Mouse (Mus musculus) midbrain, embryonic 11.5 days (tissue): ENCODE measurements at regions not wholly inside any gene's neighbourhood (a gene's known extent, or its start where the extent isn't known, plus 50 kb on each side); places are given as distances from the start of the nearest gene placed in this dataset.

Experiments
- ATAC-seq: fragments of 200-750 bp; cut with Nextera tagmentation; 2 replicates; pipeline ENCODE4 v1.8.0; 2017; ENCODE audit warnings: moderate TSS enrichment, moderate library complexity; ENCODE audit not compliant: low FRiP score
- DNase-seq: peaks from one replicate; pipeline ENCODE4 v3.0.0; 2015; ENCODE audit warnings: low spot score; ENCODE audit errors: missing footprints
- H3K27ac ChIP-seq: fragments of 300-500 bp; sonication (generic); 2 replicates; pipeline ENCODE4 v1.5.1; 2014; ENCODE audit warnings: low read depth, low read length
- H3K27me3 ChIP-seq: fragments of 300-500 bp; sonication (generic); 2 replicates; pipeline ENCODE4 v1.6.1; 2014; ENCODE audit warnings: mild to moderate bottlenecking, low read length, moderate library complexity, mixed read lengths; ENCODE audit not compliant: control insufficient read depth, insufficient read depth
- H3K36me3 ChIP-seq: fragments of 300-500 bp; sonication (generic); 2 replicates; pipeline ENCODE4 v1.6.1; 2014; ENCODE audit warnings: mild to moderate bottlenecking, low read length, moderate library complexity, mixed read lengths; ENCODE audit not compliant: control insufficient read depth, insufficient read depth
- H3K4me1 ChIP-seq: fragments of 300-500 bp; sonication (generic); 2 replicates; pipeline ENCODE4 v1.6.1; 2014; ENCODE audit warnings: low read length; ENCODE audit not compliant: control insufficient read depth, insufficient read depth
- H3K4me2 ChIP-seq: fragments of 300-500 bp; sonication (generic); 2 replicates; pipeline ENCODE4 v1.6.1; 2014; ENCODE audit warnings: mild to moderate bottlenecking, moderate library complexity
- H3K4me3 ChIP-seq: fragments of 300-500 bp; sonication (generic); 2 replicates; pipeline ENCODE4 v1.5.1; 2014; ENCODE audit warnings: low read depth, low read length
- H3K9ac ChIP-seq: fragments of 300-500 bp; sonication (generic); 2 replicates; pipeline ENCODE4 v1.6.1; 2014; ENCODE audit warnings: low read length
- H3K9me3 ChIP-seq: fragments of 300-500 bp; sonication (generic); 2 replicates; pipeline ENCODE4 v1.6.1; 2016; ENCODE audit warnings: low read length; ENCODE audit not compliant: control insufficient read depth
- WGBS: fragments of 180-500 bp; shearing (Covaris S2); extraction: QIAGEN DNeasy Blood & Tissue Kit; methylation state at CpG from one replicate; pipeline ENCODE4 v1.1.7; 2014; 5-methylcytosine and 5-hydroxymethylcytosine counted together

- H3K9me3 ChIP-seq = no peaks in the 10 kb centered on the region
- DNase-seq (no peak), ATAC-seq (no peak)
- no peaks in the 10 kb centered on the region for H3K4me1 ChIP-seq
- 93% methylated on average over 4 of the region's 4 CpGs for WGBS
- no peaks in the 10 kb centered on the region for H3K36me3 ChIP-seq
- H3K9ac ChIP-seq = no peak overlapping the region
- H3K27ac ChIP-seq = no peak overlapping the region
- H3K4me2 ChIP-seq = no peak overlapping the region
- no peak overlapping the region for H3K4me3 ChIP-seq
- H3K27me3 ChIP-seq = no peaks in the 10 kb centered on the region
Observed at GRCm38 (mm10) chr8:34334851-34335250, 223.3 kb upstream of the Gm10131 start.

- Histone ChIP-seq H3K4me1 (peaks cover 6% of the 10 kb centered on the region), H3K4me3 (no peak overlapping the region), H3K27me3 (no peaks in the 10 kb centered on the region), H3K27ac (no peak overlapping the region), H3K36me3 (no peaks in the 10 kb centered on the region), H3K9me3 (no peaks in the 10 kb centered on the region), H3K9ac (no peak overlapping the region), H3K4me2 (no peak overlapping the region)
- ATAC-seq (no peak), DNase-seq (no peak)
- WGBS = 63% methylated on average over 5 of the region's 5 CpGs
Observed at GRCm38 (mm10) chr8:34331673-34332072, 220.1 kb upstream of the Gm10131 start.

GRCm38 (mm10) chr8:34326614-34326965, 215.1 kb upstream of the Gm10131 start:
- Histone ChIP-seq H3K36me3 (no peaks in the 10 kb centered on the region), H3K27ac (peak overlapping the region; percentile 67), H3K9ac (peak overlapping the region; percentile 52), H3K27me3 (no peaks in the 10 kb centered on the region), H3K4me2 (peak overlapping the region; percentile 65), H3K4me3 (peak overlapping the region; percentile 29), H3K9me3 (no peaks in the 10 kb centered on the region), H3K4me1 (peaks cover 23% of the 10 kb centered on the region)
- 4% methylated on average over 15 of the region's 15 CpGs for WGBS
- ATAC-seq (no peak; the same call in 1 of the 2 replicates), DNase-seq (no peak)

GRCm38 (mm10) chr8:34325841-34326613, 214.5 kb upstream of the Gm10131 start:
- DNase-seq = peak; percentile 94
- no peaks in the 10 kb centered on the region for H3K27me3 ChIP-seq
- H3K4me2 ChIP-seq = peak overlapping the region; percentile 65
- peak overlapping the region; percentile 67 for H3K27ac ChIP-seq
- peak; percentile 84 for ATAC-seq
- peaks cover 23% of the 10 kb centered on the region for H3K4me1 ChIP-seq
- H3K36me3 ChIP-seq = no peaks in the 10 kb centered on the region
- peak overlapping the region; percentile 29 for H3K4me3 ChIP-seq
- 1% methylated on average over 14 of the region's 17 CpGs for WGBS
- no peaks in the 10 kb centered on the region for H3K9me3 ChIP-seq
- H3K9ac ChIP-seq = peak overlapping the region; percentile 52

- Histone ChIP-seq H3K27ac (no peak overlapping the region), H3K9ac (no peak overlapping the region), H3K27me3 (no peaks in the 10 kb centered on the region), H3K36me3 (no peaks in the 10 kb centered on the region), H3K4me1 (peaks cover 16% of the 10 kb centered on the region; the same call in 1 of the 2 replicates), H3K9me3 (no peaks in the 10 kb centered on the region), H3K4me2 (no peak overlapping the region), H3K4me3 (no peak overlapping the region)
- ATAC-seq = peak; percentile 87
- WGBS = 20% methylated on average over 6 of the region's 6 CpGs
- peak; percentile 94 for DNase-seq
Observed at GRCm38 (mm10) chr8:34320158-34320587, 208.6 kb upstream of the Gm10131 start.

GRCm38 (mm10) chr8:34319719-34320118, 208.2 kb upstream of the Gm10131 start:
- ATAC-seq (peak; percentile 50; the same call in 1 of the 2 replicates), DNase-seq (peak; percentile 84)
- H3K4me3 ChIP-seq = no peak overlapping the region
- H3K27ac ChIP-seq = no peak overlapping the region
- H3K36me3 ChIP-seq = no peaks in the 10 kb centered on the region
- H3K4me2 ChIP-seq = no peak overlapping the region
- H3K4me1 ChIP-seq = peaks cover 16% of the 10 kb centered on the region; the same call in 1 of the 2 replicates
- H3K27me3 ChIP-seq = no peaks in the 10 kb centered on the region
- no peak overlapping the region for H3K9ac ChIP-seq
- no peaks in the 10 kb centered on the region for H3K9me3 ChIP-seq
- 80% methylated on average over 5 of the region's 5 CpGs for WGBS

- ATAC-seq = no peak
- Histone ChIP-seq H3K9me3 (no peaks in the 10 kb centered on the region), H3K36me3 (no peaks in the 10 kb centered on the region), H3K4me2 (no peak overlapping the region), H3K4me3 (no peak overlapping the region), H3K9ac (no peak overlapping the region), H3K27me3 (no peaks in the 10 kb centered on the region), H3K4me1 (peaks cover 3% of the 10 kb centered on the region; the same call in 1 of the 2 replicates), H3K27ac (no peak overlapping the region)
- no peak for DNase-seq
Observed at GRCm38 (mm10) chr8:34315233-34315632, 203.7 kb upstream of the Gm10131 start.

GRCm38 (mm10) chr8:34305542-34306485, 194.3 kb upstream of the Gm10131 start:
- no peaks in the 10 kb centered on the region for H3K27me3 ChIP-seq
- H3K36me3 ChIP-seq = no peaks in the 10 kb centered on the region
- H3K4me2 ChIP-seq = no peak overlapping the region
- no peak overlapping the region for H3K27ac ChIP-seq
- no peaks in the 10 kb centered on the region; the same call in 1 of the 2 replicates for H3K9me3 ChIP-seq
- DNase-seq = no peak
- no peak overlapping the region for H3K9ac ChIP-seq
- H3K4me1 ChIP-seq = no peaks in the 10 kb centered on the region
- ATAC-seq = no peak
- no peak overlapping the region for H3K4me3 ChIP-seq
- 57% methylated on average over 7 of the region's 7 CpGs for WGBS

- Histone ChIP-seq H3K27me3 (no peaks in the 10 kb centered on the region), H3K9me3 (no peaks in the 10 kb centered on the region; the same call in 1 of the 2 replicates), H3K4me3 (no peak overlapping the region), H3K4me2 (no peak overlapping the region), H3K36me3 (no peaks in the 10 kb centered on the region), H3K9ac (no peak overlapping the region), H3K27ac (no peak overlapping the region), H3K4me1 (0 out of 2 replicates have a peak, but pooled peaks cover 3% of the 10 kb centered on the region)
- 92% methylated on average over 11 of the region's 11 CpGs for WGBS
- DNase-seq = no peak
- ATAC-seq = no peak
Observed at GRCm38 (mm10) chr8:34303815-34304214, 192.3 kb upstream of the Gm10131 start.
